Mouse (Mus musculus) forebrain, embryonic 11.5 days (tissue): ENCODE measurements around the gene Ppp2r3a. TPM values are rescaled to one million over a fixed set of nuclear protein-coding genes. Genes with fewer than 3 reads are reported as not detected.

ENCODE experiments used
- ATAC-seq: fragments of 200-750 bp; cut with Nextera tagmentation; replicated peaks from 2 replicates; pipeline ENCODE4 v1.8.0; 2017; ENCODE audit warnings: moderate TSS enrichment; ENCODE audit not compliant: low FRiP score
- DNase-seq: peaks from one replicate; pipeline ENCODE4 v3.0.0-alpha.2; 2017; ENCODE audit warnings: low spot score
- H3K27ac ChIP-seq: fragments of 300-500 bp; sonication (generic); 2 replicates; pipeline ENCODE4 v1.5.1; 2014; ENCODE audit warnings: low read depth, low read length
- H3K27me3 ChIP-seq: fragments of 300-500 bp; sonication (generic); 2 replicates; pipeline ENCODE4 v1.6.1; 2014; ENCODE audit warnings: mild to moderate bottlenecking, low read length, mixed read lengths; ENCODE audit not compliant: control insufficient read depth, insufficient read depth
- H3K36me3 ChIP-seq: fragments of 300-500 bp; sonication (generic); 2 replicates; pipeline ENCODE4 v1.6.1; 2014; ENCODE audit warnings: mild to moderate bottlenecking, low read length, moderate library complexity, mixed read lengths; ENCODE audit not compliant: control insufficient read depth, insufficient read depth
- H3K4me1 ChIP-seq: fragments of 300-500 bp; sonication (generic); replicated peaks from 2 replicates; pipeline ENCODE4 v1.6.1; 2014; ENCODE audit warnings: low read length, mixed read lengths; ENCODE audit not compliant: control insufficient read depth, insufficient read depth
- H3K4me2 ChIP-seq: fragments of 300-500 bp; sonication (generic); 2 replicates; pipeline ENCODE4 v1.6.1; 2014; ENCODE audit warnings: low read depth, mild to moderate bottlenecking, low read length, moderate library complexity, mixed read lengths; ENCODE audit not compliant: severe bottlenecking
- H3K4me3 ChIP-seq: fragments of 300-500 bp; sonication (generic); 2 replicates; pipeline ENCODE4 v1.5.1; 2014; ENCODE audit warnings: low read depth, low read length
- H3K9ac ChIP-seq: fragments of 300-500 bp; sonication (generic); 2 replicates; pipeline ENCODE4 v1.6.1; 2014; ENCODE audit warnings: low read length
- H3K9me3 ChIP-seq: fragments of 300-500 bp; sonication (generic); 2 replicates; pipeline ENCODE4 v1.6.1; 2016; ENCODE audit warnings: low read length, mixed read lengths; ENCODE audit not compliant: control insufficient read depth
- WGBS: fragments of 180-500 bp; shearing (Covaris S2); extraction: QIAGEN DNeasy Blood & Tissue Kit; methylation state at CpG from one replicate; pipeline ENCODE4 v1.1.7; 2014; 5-methylcytosine and 5-hydroxymethylcytosine counted together
- polyA plus RNA-seq: library from polyadenylated mRNA; unstranded; fragments of >200 nt; fragmentation: Nextera tagmentation; extraction: Ambion mirVana; gene quantifications from 2 replicates; pipeline ENCODE4 v1.2.1, GENCODE M21; 2014

Gene Ppp2r3a
- polyA plus RNA-seq, 1 experiment from 2014 or later, result 15.5 TPM

DNA sequence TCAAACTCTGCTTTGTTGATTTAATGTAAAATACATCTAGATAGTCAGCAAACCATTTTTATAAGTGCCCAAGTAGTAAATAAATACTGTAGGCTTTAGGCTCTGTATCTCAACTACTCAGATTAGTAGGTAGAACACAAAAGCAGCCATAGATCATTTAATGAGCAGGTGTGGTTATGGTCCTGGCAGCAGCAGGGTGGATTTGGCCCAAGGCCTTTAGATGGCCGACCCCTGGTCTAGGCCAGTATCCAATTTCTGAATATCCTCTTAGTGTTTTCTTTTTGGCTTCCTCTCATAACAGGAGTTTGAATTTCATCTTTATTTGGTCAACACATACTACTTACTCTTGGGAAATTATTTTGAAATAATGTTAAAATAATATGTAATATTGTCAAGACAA lies 46.4 kb downstream of the Ppp2r3a start:
- no peak for ATAC-seq
- no peaks in the 10 kb centered on the region for H3K4me1 ChIP-seq
- H3K9me3 ChIP-seq, result no peaks in the 10 kb centered on the region
- DNase-seq, result no peak
- H3K27ac ChIP-seq, result no peak overlapping the region
- no peak overlapping the region for H3K9ac ChIP-seq
- 60% methylated on average over 1 of the region's 1 CpGs for WGBS
- no peak overlapping the region for H3K4me2 ChIP-seq
- H3K4me3 ChIP-seq, result no peak overlapping the region
- no peaks in the 10 kb centered on the region for H3K36me3 ChIP-seq
- no peaks in the 10 kb centered on the region for H3K27me3 ChIP-seq

DNA sequence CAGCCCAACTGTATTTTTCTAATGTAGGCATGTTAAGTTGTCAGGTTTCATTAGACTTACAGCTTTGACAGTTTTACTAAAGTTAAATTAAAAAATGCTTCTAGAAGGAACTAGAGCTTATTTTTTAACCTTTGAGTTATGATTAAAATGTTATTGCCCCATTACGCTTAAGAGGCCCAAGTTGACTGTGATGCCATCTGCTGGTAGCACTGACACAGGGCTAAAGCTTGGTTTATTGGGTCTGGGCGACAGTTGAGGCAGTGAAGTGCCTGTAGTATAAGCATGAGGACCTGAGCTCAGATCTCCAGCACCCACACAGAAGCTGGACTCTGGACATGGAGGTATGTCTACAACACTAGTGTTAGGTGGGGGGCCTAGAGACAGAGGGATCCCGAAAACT lies 47.5 kb downstream of the Ppp2r3a start:
- Histone ChIP-seq H3K36me3 (no peaks in the 10 kb centered on the region), H3K9me3 (no peaks in the 10 kb centered on the region), H3K4me1 (no peaks in the 10 kb centered on the region), H3K4me3 (no peak overlapping the region), H3K27ac (no peak overlapping the region), H3K9ac (no peak overlapping the region), H3K27me3 (no peaks in the 10 kb centered on the region), H3K4me2 (no peak overlapping the region)
- DNase-seq, result no peak
- ATAC-seq, result no peak
- WGBS, result 84% methylated on average over 3 of the region's 3 CpGs

DNA sequence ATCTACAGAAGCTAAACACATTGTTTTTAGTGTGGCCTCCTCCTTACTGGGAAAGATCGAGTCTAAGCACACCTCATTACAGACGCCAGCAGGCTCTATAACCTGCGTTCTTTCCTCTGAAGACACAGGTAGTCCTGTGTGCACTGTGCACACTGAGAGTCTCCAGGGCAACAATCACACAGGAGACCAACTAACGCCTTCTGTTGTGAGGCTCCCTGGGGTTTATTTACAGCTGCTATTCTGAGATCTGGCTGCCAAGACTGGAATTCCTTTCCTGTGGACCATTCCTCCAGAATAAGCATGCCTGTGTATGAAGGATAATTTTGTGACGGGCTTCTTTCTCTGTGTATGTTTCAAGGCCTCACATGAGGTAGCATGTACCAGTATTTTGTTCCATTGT lies 51.0 kb downstream of the Ppp2r3a start:
- H3K9ac ChIP-seq, result no peak overlapping the region
- H3K4me1 ChIP-seq, result no peaks in the 10 kb centered on the region
- H3K36me3 ChIP-seq, result no peaks in the 10 kb centered on the region
- 49% methylated on average over 5 of the region's 5 CpGs for WGBS
- ATAC-seq, result no peak
- no peak overlapping the region for H3K4me3 ChIP-seq
- no peak overlapping the region for H3K4me2 ChIP-seq
- no peak for DNase-seq
- H3K9me3 ChIP-seq, result no peaks in the 10 kb centered on the region
- H3K27ac ChIP-seq, result no peak overlapping the region
- no peaks in the 10 kb centered on the region for H3K27me3 ChIP-seq

DNA sequence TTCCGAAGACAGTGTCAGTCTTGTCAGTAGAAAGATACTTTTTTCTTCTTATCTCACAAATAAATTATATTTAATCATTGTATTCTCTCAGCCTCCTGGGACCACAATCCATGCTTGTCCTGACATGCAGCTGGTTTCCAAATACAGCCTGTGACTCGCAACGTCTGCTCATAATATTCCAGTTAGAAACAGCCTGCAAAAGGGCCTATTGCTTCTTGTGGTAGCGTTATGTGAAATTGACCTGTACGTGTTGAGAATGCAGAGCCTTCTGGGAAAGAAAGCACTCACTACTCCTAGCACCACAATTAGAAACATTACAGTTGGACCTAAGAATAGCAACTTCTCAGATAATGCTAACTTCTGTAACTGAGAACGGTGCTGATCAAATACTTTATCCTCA lies 52.8 kb downstream of the Ppp2r3a start:
- WGBS, result 81% methylated on average over 6 of the region's 6 CpGs

DNA sequence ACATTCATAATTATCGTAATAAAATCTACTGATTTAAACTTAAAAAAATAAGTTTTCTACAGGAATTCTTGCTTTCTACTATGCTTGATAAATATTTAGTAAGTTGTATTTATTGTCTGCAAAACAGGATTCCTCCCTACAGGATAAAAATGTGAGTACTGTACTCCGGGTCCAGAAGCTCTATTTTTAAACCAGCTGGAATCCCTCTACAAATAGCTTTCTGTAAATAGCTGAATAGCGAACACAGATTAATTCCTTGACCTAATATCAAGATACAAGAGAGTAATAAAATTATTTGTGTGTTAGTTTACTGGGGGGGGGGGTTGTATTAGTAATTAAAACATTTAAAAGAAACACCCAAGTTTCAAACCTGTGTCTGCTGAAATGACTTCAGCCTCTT lies 53.3 kb downstream of the Ppp2r3a start:
- WGBS, result 93% methylated on average over 3 of the region's 3 CpGs
- no peaks in the 10 kb centered on the region for H3K27me3 ChIP-seq
- DNase-seq (no peak), ATAC-seq (no peak)
- no peaks in the 10 kb centered on the region for H3K36me3 ChIP-seq
- H3K9me3 ChIP-seq, result no peaks in the 10 kb centered on the region
- no peak overlapping the region for H3K27ac ChIP-seq
- H3K4me1 ChIP-seq, result no peaks in the 10 kb centered on the region
- H3K4me3 ChIP-seq, result no peak overlapping the region
- no peak overlapping the region for H3K4me2 ChIP-seq
- no peak overlapping the region for H3K9ac ChIP-seq

More for the DNA sequence above, 52.8 kb downstream of the Ppp2r3a start:
- Histone ChIP-seq H3K4me3 (no peak overlapping the region), H3K4me2 (no peak overlapping the region), H3K27ac (no peak overlapping the region), H3K9ac (no peak overlapping the region), H3K9me3 (no peaks in the 10 kb centered on the region), H3K27me3 (no peaks in the 10 kb centered on the region), H3K4me1 (no peaks in the 10 kb centered on the region), H3K36me3 (no peaks in the 10 kb centered on the region)
- DNase-seq (no peak), ATAC-seq (no peak)

DNA sequence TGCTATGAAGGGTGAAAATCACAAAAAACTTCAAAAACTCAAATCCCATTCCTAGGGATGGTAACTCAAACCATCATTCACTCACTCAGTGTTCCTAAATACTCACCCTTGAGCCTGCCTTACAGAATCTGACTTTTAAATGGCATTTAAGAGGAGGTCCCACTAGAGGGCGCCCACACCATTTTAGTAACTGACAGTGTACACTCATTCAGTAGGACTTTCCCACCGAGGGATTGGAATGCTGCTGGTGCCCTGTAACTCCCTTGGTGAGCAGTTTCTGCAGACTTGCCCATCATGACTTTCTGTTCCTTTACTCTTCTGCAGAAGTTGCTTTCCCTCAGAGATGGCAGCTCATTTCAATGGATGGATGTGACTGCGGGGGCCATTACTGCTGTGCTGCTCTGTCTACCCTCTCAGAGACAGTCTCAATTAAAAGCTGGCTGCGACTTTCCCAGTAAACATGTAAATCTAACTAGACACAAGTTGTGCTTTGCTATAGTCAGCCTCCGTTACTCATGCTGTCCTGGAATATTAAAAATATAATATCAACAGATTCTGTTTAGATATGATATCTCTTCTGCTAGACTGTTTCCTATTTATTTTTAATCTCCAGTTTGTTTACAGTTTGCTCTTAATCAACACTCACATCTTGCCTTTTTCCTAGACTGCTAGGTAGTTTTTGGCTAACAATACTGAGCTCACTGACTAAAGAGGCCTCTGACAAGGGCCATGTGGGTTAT lies 69.5 kb downstream of the Ppp2r3a start:
- WGBS, result 43% methylated on average over 5 of the region's 5 CpGs
- peak; percentile 88 for DNase-seq
- no peaks in the 10 kb centered on the region for H3K27me3 ChIP-seq
- H3K4me1 ChIP-seq, result no peaks in the 10 kb centered on the region
- no peaks in the 10 kb centered on the region for H3K36me3 ChIP-seq
- no peak overlapping the region for H3K4me2 ChIP-seq
- H3K4me3 ChIP-seq, result no peak overlapping the region
- ATAC-seq, result peak; percentile 69
- H3K9me3 ChIP-seq, result no peaks in the 10 kb centered on the region
- H3K9ac ChIP-seq, result no peak overlapping the region
- H3K27ac ChIP-seq, result no peak overlapping the region

DNA sequence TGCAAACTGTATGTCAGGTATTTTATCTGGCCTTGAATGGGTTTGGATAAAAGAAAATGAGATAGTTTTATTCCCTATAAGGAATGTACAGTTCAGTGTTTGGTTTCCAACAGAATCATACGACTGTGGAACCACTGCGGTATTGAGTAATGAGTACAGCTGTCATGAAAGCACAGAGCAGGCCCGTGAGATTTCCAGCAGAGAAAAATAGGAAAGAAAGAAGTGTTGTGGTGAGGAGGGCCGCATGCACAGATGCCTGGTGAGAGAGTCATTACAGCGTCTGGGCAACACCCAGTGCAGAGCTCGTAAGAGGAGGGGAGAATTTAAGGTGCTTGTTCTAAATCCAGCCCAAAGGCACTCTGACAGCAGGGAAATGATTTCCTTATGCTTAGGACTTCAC lies 70.3 kb downstream of the Ppp2r3a start:
- Histone ChIP-seq H3K27ac (no peak overlapping the region), H3K4me3 (no peak overlapping the region), H3K4me1 (no peaks in the 10 kb centered on the region), H3K27me3 (no peaks in the 10 kb centered on the region), H3K36me3 (no peaks in the 10 kb centered on the region), H3K9me3 (no peaks in the 10 kb centered on the region), H3K9ac (no peak overlapping the region), H3K4me2 (no peak overlapping the region)
- ATAC-seq, result no peak
- WGBS, result 86% methylated on average over 6 of the region's 6 CpGs
- DNase-seq, result no peak

DNA sequence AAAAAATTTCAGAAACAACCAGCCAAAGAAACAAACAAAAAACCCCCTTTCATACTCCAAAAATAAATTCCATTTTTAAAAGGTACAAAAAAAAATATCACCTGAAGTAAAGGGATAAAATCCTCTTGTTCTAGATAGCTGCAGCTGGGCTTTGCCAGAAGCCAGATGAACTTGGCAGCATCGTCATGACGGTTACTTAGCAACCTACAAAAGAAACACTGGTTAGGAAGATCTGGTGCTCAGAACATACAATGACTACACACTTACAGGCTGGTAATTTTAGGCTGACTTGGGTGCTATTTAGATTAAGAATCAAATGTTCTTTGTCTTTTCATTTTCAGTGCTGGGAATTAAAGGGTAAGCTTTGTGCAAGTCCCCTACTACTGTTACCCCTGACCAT lies 71.4 kb downstream of the Ppp2r3a start:
- Histone ChIP-seq H3K4me3 (no peak overlapping the region), H3K9ac (no peak overlapping the region), H3K27ac (no peak overlapping the region), H3K4me1 (no peaks in the 10 kb centered on the region), H3K36me3 (no peaks in the 10 kb centered on the region), H3K9me3 (no peaks in the 10 kb centered on the region), H3K4me2 (no peak overlapping the region), H3K27me3 (no peaks in the 10 kb centered on the region)
- WGBS, result 75% methylated on average over 2 of the region's 2 CpGs
- ATAC-seq (no peak), DNase-seq (no peak)

DNA sequence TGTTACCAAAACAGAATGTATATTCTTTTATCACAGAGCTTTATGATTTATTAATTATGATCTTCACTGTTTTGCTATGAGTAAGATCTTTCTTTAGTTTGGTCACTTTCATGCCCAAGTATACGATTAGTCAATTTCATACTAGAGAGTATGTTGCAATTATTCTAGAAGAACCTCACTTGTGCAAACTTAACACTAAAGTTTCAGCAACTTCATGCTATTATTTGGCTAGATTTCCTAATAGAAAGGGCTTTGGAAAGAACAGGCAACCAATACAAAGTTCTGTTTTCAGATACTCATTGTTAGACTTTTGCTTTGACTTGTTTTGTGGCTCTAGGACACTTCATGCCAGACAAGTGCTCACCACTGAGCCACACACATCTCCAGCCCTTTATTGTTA lies 91.0 kb downstream of the Ppp2r3a start:
- DNase-seq, result no peak
- Histone ChIP-seq H3K4me2 (no peak overlapping the region), H3K27ac (no peak overlapping the region), H3K36me3 (no peaks in the 10 kb centered on the region), H3K4me3 (no peak overlapping the region), H3K9ac (no peak overlapping the region), H3K9me3 (no peaks in the 10 kb centered on the region), H3K27me3 (no peaks in the 10 kb centered on the region), H3K4me1 (no peaks in the 10 kb centered on the region)
- 94% methylated on average over 1 of the region's 1 CpGs for WGBS
- no peak for ATAC-seq
